Mouse (Mus musculus) heart, embryonic 15.5 days (tissue): ENCODE measurements at regions not wholly inside any gene's neighbourhood (a gene's known extent, or its start where the extent isn't known, plus 50 kb on each side); places are given as distances from the start of the nearest gene placed in this dataset.

Source experiments
- ATAC-seq: fragments of 200-750 bp; cut with Nextera tagmentation; replicated peaks from 2 replicates; pipeline ENCODE4 v1.8.0; 2017; ENCODE audit warnings: low read depth, moderate TSS enrichment; ENCODE audit not compliant: insufficient number of reproducible peaks, insufficient read depth, low FRiP score
- H3K27ac ChIP-seq: fragments of 300-500 bp; sonication (generic); 2 replicates; pipeline ENCODE4 v1.5.1; 2015; ENCODE audit warnings: mild to moderate bottlenecking, inconsistent platforms
- H3K27me3 ChIP-seq: fragments of 300-500 bp; sonication (generic); 2 replicates; pipeline ENCODE4 v1.6.1; 2015; ENCODE audit warnings: inconsistent platforms
- H3K36me3 ChIP-seq: fragments of 300-500 bp; sonication (generic); 2 replicates; pipeline ENCODE4 v1.6.1; 2015; ENCODE audit warnings: mild to moderate bottlenecking, inconsistent platforms
- H3K4me1 ChIP-seq: fragments of 300-500 bp; sonication (generic); replicated peaks from 2 replicates; pipeline ENCODE4 v1.6.1; 2015; ENCODE audit warnings: inconsistent platforms
- H3K4me2 ChIP-seq: fragments of 300-500 bp; sonication (generic); 2 replicates; pipeline ENCODE4 v1.6.1; 2015; ENCODE audit warnings: inconsistent platforms, mild to moderate bottlenecking, moderate library complexity
- H3K4me3 ChIP-seq: fragments of 300-500 bp; sonication (generic); 2 replicates; pipeline ENCODE4 v1.5.1; 2015; ENCODE audit warnings: mild to moderate bottlenecking, inconsistent platforms
- H3K9ac ChIP-seq: fragments of 300-500 bp; sonication (generic); 2 replicates; pipeline ENCODE4 v1.6.1; 2015; ENCODE audit warnings: mild to moderate bottlenecking, inconsistent platforms
- H3K9me3 ChIP-seq: fragments of 300-500 bp; sonication (generic); replicated peaks from 2 replicates; pipeline ENCODE4 v1.6.1; 2016; ENCODE audit warnings: inconsistent platforms
- WGBS: fragments of 180-500 bp; shearing (Covaris S2); methylation state at CpG from one replicate; pipeline ENCODE4 v1.1.7; 2015; ENCODE audit warnings: mixed read lengths; 5-methylcytosine and 5-hydroxymethylcytosine counted together

DNA sequence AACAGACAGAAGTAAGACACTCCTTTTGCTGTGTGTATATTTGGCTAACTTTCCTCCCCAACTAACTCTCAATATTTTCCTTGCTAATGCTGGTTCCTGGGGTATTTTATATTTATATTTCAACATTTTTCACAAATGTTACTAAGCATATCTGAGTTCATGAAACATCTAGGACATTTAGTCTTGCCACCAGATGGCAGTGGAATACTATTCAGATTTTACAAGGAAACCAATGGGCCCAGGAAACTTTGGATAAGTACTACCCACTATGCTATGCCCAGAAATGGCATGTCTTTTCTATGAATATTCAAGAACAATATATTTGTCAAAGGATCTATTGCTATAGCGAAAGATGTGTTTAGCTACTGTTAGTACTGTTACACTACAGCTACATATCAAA is 251.1 kb downstream of the Car8 start:
- 82% methylated on average over 1 of the region's 1 CpGs for WGBS
- H3K27me3 ChIP-seq, result no peaks in the 10 kb centered on the region
- no peak overlapping the region for H3K4me2 ChIP-seq
- H3K4me1 ChIP-seq, result no peaks in the 10 kb centered on the region
- H3K4me3 ChIP-seq, result no peak overlapping the region
- no peak overlapping the region for H3K9ac ChIP-seq
- no peak for ATAC-seq
- H3K27ac ChIP-seq, result no peak overlapping the region
- no peaks in the 10 kb centered on the region for H3K36me3 ChIP-seq
- H3K9me3 ChIP-seq, result no peaks in the 10 kb centered on the region

DNA sequence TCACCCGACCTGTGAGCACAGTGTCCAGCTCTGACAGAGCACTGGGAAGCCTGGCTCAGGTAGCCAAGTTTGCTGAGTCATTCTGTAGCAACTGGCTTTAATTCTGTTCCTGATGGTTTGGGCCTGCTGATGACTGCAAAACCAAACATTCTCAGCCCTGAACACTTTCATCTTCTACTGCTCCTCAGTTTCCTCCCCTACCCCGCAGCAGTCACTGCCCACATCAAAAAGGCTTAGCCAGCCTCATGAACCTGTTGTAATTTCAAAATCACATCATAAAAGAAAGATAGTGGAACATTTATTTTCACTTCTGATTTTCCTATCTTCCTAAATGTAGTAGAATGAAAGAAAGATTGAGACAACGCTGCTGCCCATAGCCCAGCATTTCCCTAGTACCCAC is 251.5 kb downstream of the Car8 start:
- Histone ChIP-seq H3K36me3 (no peaks in the 10 kb centered on the region), H3K27me3 (no peaks in the 10 kb centered on the region), H3K27ac (no peak overlapping the region), H3K9ac (no peak overlapping the region), H3K9me3 (no peaks in the 10 kb centered on the region), H3K4me3 (no peak overlapping the region), H3K4me1 (no peaks in the 10 kb centered on the region), H3K4me2 (no peak overlapping the region)
- ATAC-seq, result no peak
- WGBS, result 69% methylated on average over 3 of the region's 3 CpGs

GRCm38 (mm10) chr4:7984814-7985213 is 254.0 kb downstream of the Car8 start:
- no peak overlapping the region for H3K9ac ChIP-seq
- no peak overlapping the region for H3K27ac ChIP-seq
- no peaks in the 10 kb centered on the region for H3K27me3 ChIP-seq
- WGBS, result 76% methylated on average over 6 of the region's 6 CpGs
- no peaks in the 10 kb centered on the region for H3K36me3 ChIP-seq
- no peak overlapping the region for H3K4me3 ChIP-seq
- H3K9me3 ChIP-seq, result no peaks in the 10 kb centered on the region
- H3K4me2 ChIP-seq, result no peak overlapping the region
- no peak for ATAC-seq
- H3K4me1 ChIP-seq, result no peaks in the 10 kb centered on the region

DNA sequence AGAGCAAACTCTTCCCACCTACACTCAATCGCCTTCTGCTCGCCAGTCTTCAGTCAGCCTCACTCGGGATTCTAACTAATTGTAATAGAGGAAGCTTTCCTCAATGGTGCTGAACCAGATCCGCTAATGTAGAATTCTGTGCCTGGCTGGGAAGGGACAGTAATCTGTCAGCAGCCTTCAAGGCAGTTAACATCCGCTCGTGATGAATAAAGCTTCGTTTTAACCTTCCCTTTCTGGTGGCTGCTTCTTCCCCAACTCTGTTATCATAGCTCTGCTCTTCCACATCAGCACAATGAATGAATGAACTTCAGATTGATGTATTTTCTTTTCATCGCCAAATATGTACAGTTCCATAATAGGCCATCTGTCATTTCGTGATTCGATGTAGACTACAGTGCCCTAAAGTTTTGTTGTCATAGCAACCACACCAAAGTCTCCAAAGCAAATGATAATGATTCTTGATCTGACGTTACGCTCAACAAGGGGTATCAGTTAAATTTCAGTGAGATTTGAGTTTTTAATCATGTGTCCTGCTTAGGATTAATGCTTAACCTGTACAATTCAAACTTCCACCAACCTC is 259.0 kb downstream of the Car8 start:
- WGBS, result 76% methylated on average over 12 of the region's 12 CpGs
- ATAC-seq, result no peak
- Histone ChIP-seq H3K4me1 (no peaks in the 10 kb centered on the region), H3K9ac (no peak overlapping the region), H3K27me3 (no peaks in the 10 kb centered on the region), H3K36me3 (no peaks in the 10 kb centered on the region), H3K27ac (no peak overlapping the region), H3K4me2 (no peak overlapping the region), H3K4me3 (no peak overlapping the region), H3K9me3 (no peaks in the 10 kb centered on the region)

DNA sequence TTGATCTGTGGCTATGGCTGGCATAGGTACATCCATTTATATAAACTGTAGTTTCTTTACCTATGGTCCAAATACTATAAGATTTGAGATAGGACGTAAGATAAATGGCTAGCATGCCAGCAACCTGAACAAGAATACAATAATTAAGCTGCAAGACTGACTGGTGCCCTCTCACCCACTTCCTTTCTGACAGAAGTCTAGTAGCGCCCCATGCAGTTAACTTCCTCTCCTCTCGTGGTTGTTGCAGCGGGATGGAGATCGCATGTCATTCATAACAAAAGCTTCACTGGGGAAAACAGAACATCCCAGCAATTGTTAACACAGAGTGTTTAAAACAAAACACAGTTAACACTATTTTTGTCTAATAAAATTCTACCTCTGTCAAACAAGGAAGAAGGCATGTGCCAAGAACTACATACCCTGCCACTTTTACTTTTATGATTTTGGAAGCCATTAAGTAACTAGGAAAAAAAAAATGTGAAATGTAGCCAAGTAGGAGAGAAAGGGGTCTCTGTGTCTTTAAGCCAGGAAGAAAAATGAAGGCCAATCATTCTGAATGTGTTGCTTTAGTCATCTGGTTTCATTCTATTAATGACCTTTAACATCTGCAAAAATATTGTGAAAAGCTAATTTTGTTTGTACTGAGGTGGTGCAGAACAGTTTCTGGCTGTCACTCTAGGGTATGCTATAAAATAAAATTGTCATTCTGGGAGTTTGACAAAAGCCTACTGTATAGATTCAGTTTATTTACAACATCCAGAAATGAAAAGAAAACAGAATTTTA is 261.0 kb downstream of the Car8 start:
- no peak overlapping the region for H3K27ac ChIP-seq
- no peaks in the 10 kb centered on the region for H3K36me3 ChIP-seq
- no peaks in the 10 kb centered on the region for H3K4me1 ChIP-seq
- no peak overlapping the region for H3K9ac ChIP-seq
- H3K27me3 ChIP-seq, result no peaks in the 10 kb centered on the region
- no peak overlapping the region for H3K4me2 ChIP-seq
- no peaks in the 10 kb centered on the region for H3K9me3 ChIP-seq
- ATAC-seq, result no peak
- no peak overlapping the region for H3K4me3 ChIP-seq
- 73% methylated on average over 5 of the region's 5 CpGs for WGBS

GRCm38 (mm10) chr4:7970272-7970671 is 268.6 kb downstream of the Car8 start:
- ATAC-seq, result no peak
- WGBS, result 51% methylated on average over 6 of the region's 6 CpGs
- H3K9ac ChIP-seq, result no peak overlapping the region

GRCm38 (mm10) chr4:7965663-7966062 is 273.2 kb downstream of the Car8 start:
- H3K9ac ChIP-seq, result no peak overlapping the region
- no peak overlapping the region for H3K4me2 ChIP-seq
- WGBS, result 80% methylated on average over 5 of the region's 5 CpGs
- no peaks in the 10 kb centered on the region for H3K27me3 ChIP-seq
- no peaks in the 10 kb centered on the region for H3K36me3 ChIP-seq
- no peaks in the 10 kb centered on the region for H3K9me3 ChIP-seq
- no peak overlapping the region for H3K4me3 ChIP-seq
- no peak for ATAC-seq
- no peak overlapping the region for H3K27ac ChIP-seq
- no peaks in the 10 kb centered on the region for H3K4me1 ChIP-seq

More at GRCm38 (mm10) chr4:7970272-7970671, 268.6 kb downstream of the Car8 start:
- H3K4me3 ChIP-seq, result no peak overlapping the region
- no peaks in the 10 kb centered on the region for H3K36me3 ChIP-seq
- no peaks in the 10 kb centered on the region for H3K27me3 ChIP-seq
- no peaks in the 10 kb centered on the region for H3K9me3 ChIP-seq
- no peak overlapping the region for H3K4me2 ChIP-seq
- no peak overlapping the region for H3K27ac ChIP-seq
- H3K4me1 ChIP-seq, result no peaks in the 10 kb centered on the region

DNA sequence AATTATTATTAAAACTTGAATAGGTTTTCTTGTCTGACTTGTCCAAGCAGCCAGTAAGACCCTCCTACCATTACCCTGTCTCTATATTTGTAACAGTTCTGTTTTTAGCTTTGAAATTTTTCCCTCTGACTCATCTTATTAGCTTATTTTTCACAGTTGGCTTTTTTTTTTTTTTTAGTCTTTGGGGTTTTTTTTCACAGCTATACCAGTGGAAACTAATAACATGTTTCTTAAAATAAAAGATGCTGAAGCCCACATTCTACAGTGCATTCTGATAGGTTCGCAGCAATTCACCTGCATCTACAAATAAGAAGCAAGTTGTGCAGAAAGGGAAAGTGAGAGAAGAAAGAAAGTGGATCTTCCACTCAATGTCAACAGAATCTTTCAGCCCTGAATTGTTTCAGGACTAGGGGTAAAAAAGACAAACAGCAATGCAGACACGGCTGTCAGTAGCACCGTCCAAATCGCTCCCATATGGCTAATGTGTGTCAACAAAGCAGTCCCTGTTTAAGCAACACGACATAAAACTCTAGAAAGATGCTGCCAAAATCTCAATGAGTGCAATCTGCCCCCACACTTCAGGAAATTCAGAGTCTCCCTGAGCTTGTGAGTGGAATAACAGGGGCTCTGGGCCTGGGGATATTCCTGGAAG is 277.2 kb downstream of the Car8 start:
- no peak for ATAC-seq
- no peak overlapping the region for H3K4me3 ChIP-seq
- no peaks in the 10 kb centered on the region for H3K27me3 ChIP-seq
- no peak overlapping the region for H3K27ac ChIP-seq
- H3K9me3 ChIP-seq, result no peaks in the 10 kb centered on the region
- 57% methylated on average over 5 of the region's 5 CpGs for WGBS
- no peaks in the 10 kb centered on the region for H3K36me3 ChIP-seq
- H3K9ac ChIP-seq, result no peak overlapping the region
- H3K4me2 ChIP-seq, result no peak overlapping the region
- H3K4me1 ChIP-seq, result no peaks in the 10 kb centered on the region

- no peak for ATAC-seq
- 57% methylated on average over 2 of the region's 2 CpGs for WGBS
- Histone ChIP-seq H3K4me3 (no peak overlapping the region), H3K9me3 (no peaks in the 10 kb centered on the region), H3K4me2 (no peak overlapping the region), H3K27ac (no peak overlapping the region), H3K4me1 (no peaks in the 10 kb centered on the region), H3K36me3 (no peaks in the 10 kb centered on the region), H3K27me3 (no peaks in the 10 kb centered on the region), H3K9ac (no peak overlapping the region)
These were observed 278.5 kb downstream of the Car8 start for GRCm38 (mm10) chr4:7960335-7960734.

GRCm38 (mm10) chr4:7948020-7948419 is 290.8 kb downstream of the Car8 start:
- no peak overlapping the region for H3K4me3 ChIP-seq
- no peaks in the 10 kb centered on the region for H3K4me1 ChIP-seq
- no peaks in the 10 kb centered on the region for H3K27me3 ChIP-seq
- no peaks in the 10 kb centered on the region for H3K9me3 ChIP-seq
- 74% methylated on average over 1 of the region's 1 CpGs for whole genome bisulfite sequencing
- no peak overlapping the region for H3K4me2 ChIP-seq
- no peak for ATAC-seq
- H3K9ac ChIP-seq, result no peak overlapping the region
- no peaks in the 10 kb centered on the region for H3K36me3 ChIP-seq
- no peak overlapping the region for H3K27ac ChIP-seq

DNA sequence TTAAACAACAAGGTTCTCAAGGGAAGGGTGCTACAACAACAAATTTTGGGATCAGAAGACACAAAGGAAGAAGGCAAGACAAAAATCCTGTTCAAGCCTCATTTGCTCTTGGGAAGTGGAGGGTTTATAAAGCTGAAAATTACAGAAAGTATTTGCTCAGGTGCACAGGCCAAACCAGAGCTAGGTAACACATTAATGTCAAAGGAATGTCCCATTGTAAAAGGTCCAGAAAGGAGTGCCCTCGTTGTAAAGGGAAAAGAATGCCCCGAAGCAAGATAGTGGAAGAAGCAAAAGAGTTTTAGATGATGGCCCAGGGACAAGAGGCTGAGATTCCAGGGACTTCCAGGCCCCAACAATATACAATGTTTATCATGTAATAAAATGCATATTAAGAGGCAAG is 317.3 kb downstream of the Car8 start:
- WGBS, result 57% methylated on average over 2 of the region's 2 CpGs
- H3K27me3 ChIP-seq, result no peaks in the 10 kb centered on the region
- no peak overlapping the region for H3K4me2 ChIP-seq
- no peak for ATAC-seq
- H3K36me3 ChIP-seq, result no peaks in the 10 kb centered on the region
- no peaks in the 10 kb centered on the region for H3K9me3 ChIP-seq
- no peaks in the 10 kb centered on the region for H3K4me1 ChIP-seq
- no peak overlapping the region for H3K27ac ChIP-seq
- H3K4me3 ChIP-seq, result no peak overlapping the region
- no peak overlapping the region for H3K9ac ChIP-seq

GRCm38 (mm10) chr4:7913191-7913590 is 325.6 kb downstream of the Car8 start:
- no peak overlapping the region for H3K4me3 ChIP-seq
- 81% methylated on average over 2 of the region's 2 CpGs for WGBS
- no peaks in the 10 kb centered on the region for H3K36me3 ChIP-seq
- no peaks in the 10 kb centered on the region for H3K27me3 ChIP-seq
- no peak overlapping the region for H3K27ac ChIP-seq
- no peaks in the 10 kb centered on the region for H3K9me3 ChIP-seq
- no peak for ATAC-seq
- no peaks in the 10 kb centered on the region for H3K4me1 ChIP-seq
- H3K9ac ChIP-seq, result no peak overlapping the region
- no peak overlapping the region for H3K4me2 ChIP-seq
